Mouse (Mus musculus) megakaryocyte, embryonic 14.5 days (primary cell): Measurements from ENCODE around the gene Car5b.

ENCODE experiments used
- FLI1 ChIP-seq: IDR thresholded peaks from 2 replicates; pipeline ENCODE4 v1.6.1; 2012; ENCODE audit warnings: low read length, inconsistent platforms, mixed read lengths
- GATA1 ChIP-seq: IDR thresholded peaks from 3 replicates; pipeline ENCODE4 v1.6.1; 2012; ENCODE audit warnings: mixed read lengths, low read length, inconsistent platforms, borderline replicate concordance

DNA sequence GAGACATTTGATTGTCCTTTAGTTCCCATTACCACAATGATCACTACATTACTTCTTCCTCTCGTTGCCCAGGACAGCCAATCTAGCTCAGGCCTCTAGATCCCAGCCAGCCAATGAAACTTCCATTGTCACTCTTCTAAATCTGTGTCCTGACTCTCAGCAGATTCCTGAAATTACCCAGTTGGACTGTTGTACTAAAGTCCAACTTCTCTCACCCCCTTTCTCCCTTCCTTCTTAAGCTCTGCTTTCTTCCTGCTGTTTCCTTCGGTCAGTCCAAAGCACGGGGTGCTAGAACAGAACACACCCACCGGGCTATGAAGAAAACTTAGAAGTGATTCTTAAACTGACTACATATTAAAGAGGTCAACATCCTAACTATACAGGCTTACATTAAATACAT, 41.2 kb upstream of the Car5b start:
- TF ChIP-seq GATA1: no peak
- no peak for TF ChIP-seq FLI1
